In the genomic region with DNA sequence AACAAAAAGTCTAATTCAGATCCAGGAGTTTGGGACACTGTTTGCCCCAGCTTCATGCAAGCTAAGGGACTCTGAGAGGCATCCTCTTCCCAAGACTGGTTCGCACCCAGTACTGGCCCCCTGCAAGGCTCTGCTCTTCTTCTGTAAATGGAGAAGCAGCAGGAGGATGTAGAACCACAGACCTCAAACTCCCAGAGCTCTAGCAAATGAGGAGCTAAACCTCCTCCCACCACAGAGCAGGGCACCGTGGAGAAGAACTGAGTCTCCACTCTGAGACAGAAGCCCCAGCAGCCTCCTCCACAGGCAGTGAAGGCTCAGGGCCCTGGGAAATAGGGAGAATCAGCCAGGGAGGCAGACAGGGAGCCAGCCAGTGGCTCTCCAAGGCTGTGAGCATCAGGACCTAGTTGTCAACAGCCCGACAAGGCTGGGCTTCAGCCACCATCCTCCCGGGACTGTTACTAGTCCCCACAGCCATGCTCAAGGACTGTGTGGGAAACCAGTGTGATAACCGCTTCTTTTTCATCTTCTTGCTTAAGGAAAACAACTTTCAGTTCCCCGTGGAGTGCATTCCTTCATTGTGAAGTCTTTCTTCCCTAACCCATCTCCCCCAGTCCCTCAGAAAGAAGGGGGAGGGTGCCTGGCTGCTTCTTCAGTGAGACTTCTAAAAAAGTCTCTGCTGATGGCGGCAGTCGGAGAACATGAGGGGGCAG, we compare ENCODE assay signal across 10 mouse cellular contexts. TPM values are rescaled to one million over a fixed set of nuclear protein-coding genes. Genes with fewer than 3 reads are reported as not detected.
DNase-seq lines count a peak whose midpoint lies in the region; ATAC-seq and TF ChIP-seq lines count a peak whose summit lies in the region.
"Had no signal": no experiment of that assay in that cellular context is flagged by ENCODE, and none has a peak within 500 bp of the region (broad histone marks: within the 10 kb centered on the region; RNA-seq: fewer than 3 reads in every experiment).

No protein-coding gene starts in this region.

- WGBS in spleen, adult 2 months, result 19% methylated on average over 8 of the region's 8 CpGs
- WGBS in intestine, embryonic 15.5 days, result 28% methylated on average over 8 of the region's 8 CpGs

- no peak; the same call in 1 of the 2 replicates for ATAC-seq in intestine, embryonic 15.5 days
- ATAC-seq in frontal cortex, adult (ENCODE audit: low TSS enrichment), result no peak
- ATAC-seq in CD4-positive, CD25-positive, alpha-beta regulatory T cell, adult 4 months, result no peak
- ATAC-seq: Patski had no signal

- no peak overlapping the region for H3K4me3 ChIP-seq in spleen, adult 2 months (ENCODE audit: extremely low read depth, insufficient read depth, insufficient read length)
- H3K4me3 ChIP-seq in intestine, embryonic 15.5 days (replicated peaks), result no peak overlapping the region

- no peak for TF ChIP-seq CTCF in spleen, adult 2 months (IDR thresholded peaks at IDR 0.05; ENCODE audit: extremely low read depth, insufficient read depth, insufficient read length, insufficient replicate concordance)

- no peaks in the 10 kb centered on the region for H3K4me1 ChIP-seq in spleen, adult 2 months (ENCODE audit: control insufficient read depth, insufficient read depth, insufficient read length)
- H3K4me1 ChIP-seq in intestine, embryonic 15.5 days (replicated peaks), result peaks cover 31% of the 10 kb centered on the region

- H3K9me3 ChIP-seq in intestine, embryonic 15.5 days, result no peaks in the 10 kb centered on the region

- H3K36me3 ChIP-seq in spleen, adult 2 months (ENCODE audit: control insufficient read depth, insufficient read depth, low read length), result no peaks in the 10 kb centered on the region
- no peaks in the 10 kb centered on the region for H3K36me3 ChIP-seq in intestine, embryonic 15.5 days

- H3K4me2 ChIP-seq in intestine, embryonic 15.5 days (replicated peaks), result no peak overlapping the region
- H3K4me2 ChIP-seq: midbrain, embryonic 11.5 days had no signal

- DNase-seq in gastrocnemius, adult 18-20 months (ENCODE audit: low spot score), result peak; percentile 46
- no peak for DNase-seq in gastrocnemius, postnatal 10 days
- no peak for DNase-seq in spleen, adult 2 months (ENCODE audit: low read depth in 1 of 2, low spot score in 2 of 2)
- no peak for DNase-seq in spleen, postnatal 36 days (ENCODE audit: low spot score in 2 of 2)
- no peak for DNase-seq in cerebellum, adult 11 months

- H3K9ac ChIP-seq in intestine, embryonic 15.5 days, result no peak overlapping the region

- H3K27me3 ChIP-seq in spleen, adult 2 months (ENCODE audit: control insufficient read depth, insufficient read depth, low read length), result no peaks in the 10 kb centered on the region
- H3K27me3 ChIP-seq in intestine, embryonic 15.5 days (replicated peaks), result peaks cover 8% of the 10 kb centered on the region
- H3K27me3 ChIP-seq: Patski had no signal

- no peak for TF ChIP-seq POLR2A in spleen, adult 2 months (IDR thresholded peaks at IDR 0.05; ENCODE audit: low read depth, low read length)

- peak overlapping the region; percentile 32 for H3K27ac ChIP-seq in spleen, adult 2 months (ENCODE audit: insufficient read depth, low read length)
- peak overlapping the region; percentile 63 for H3K27ac ChIP-seq in intestine, embryonic 15.5 days

RNA-seq across cellular contexts. Expression of a gene that starts 5.9 kb away (rescaled TPM):
- 1 to 10 TPM; 4.3 to 6.3 TPM for total RNA-seq in gastrocnemius, adult 18-20 months (2021)
- total RNA-seq in gastrocnemius, postnatal 10 days (2021), result 1 to 10 TPM; 4.0 to 4.6 TPM
- polyA plus RNA-seq in spleen, adult 2 months (2012; rRNA removed), result 9.3 and 10.7 TPM in 2 replicates
- 9.4 and 9.6 TPM in 2 replicates for polyA plus RNA-seq in intestine, embryonic 15.5 days (2015; fragmentation: Nextera tagmentation; extraction: Ambion mirVana)
- polyA plus RNA-seq in CD4-positive, CD25-positive, alpha-beta regulatory T cell, adult 4 months (2017; shearing (Covaris generic)), result not detected

Comparison
In these comparisons a context has a peak if more than half of its experiments do, and no peak if none do; other contexts are left out.
1. RNA of a gene that starts 5.9 kb away (polyA plus RNA-seq): 9.4 to 9.6 TPM in intestine, embryonic 15.5 days and 9.3 to 10.7 TPM in spleen, adult 2 months; not detected in CD4-positive, CD25-positive, alpha-beta regulatory T cell, adult 4 months; every median in the first group is over 10 times any median in the second.